Mouse (Mus musculus) common myeloid progenitor, adult 5-6 weeks (primary cell): ENCODE measurements at regions not wholly inside any gene's neighbourhood (a gene's known extent, or its start where the extent isn't known, plus 50 kb on each side); places are given as distances from the start of the nearest gene placed in this dataset.
A peak's percentile ranks its signal among the peaks of the same experiment; 100 is the strongest.
"Not testable (repeated sequence)": the region's sequence is repeated elsewhere in the genome, so short reads cannot be mapped to it uniquely, and the experiment has no call there.

ENCODE experiments used
- ATAC-seq: replicated peaks from 2 replicates; pipeline ENCODE4 v1.8.0; 2016; ENCODE audit warnings: low read depth, mild to moderate bottlenecking, moderate TSS enrichment, inconsistent platforms; ENCODE audit not compliant: poor library complexity, severe bottlenecking

GRCm38 (mm10) chr15:11496436-11496835, 97.0 kb upstream of the Tars start:
- no peak for ATAC-seq

- ATAC-seq = no peak
These were observed 89.7 kb upstream of the Tars start for GRCm38 (mm10) chr15:11489116-11489515.

GRCm38 (mm10) chr15:11487268-11487783, 87.9 kb upstream of the Tars start:
- ATAC-seq = no peak

- ATAC-seq = no peak
These were observed 84.5 kb upstream of the Tars start for GRCm38 (mm10) chr15:11483916-11484315.

GRCm38 (mm10) chr15:11479166-11479944, 79.9 kb upstream of the Tars start:
- ATAC-seq = no peak

GRCm38 (mm10) chr15:11476248-11476647, 76.8 kb upstream of the Tars start:
- ATAC-seq = no peak

- ATAC-seq = no peak
These were observed 63.9 kb upstream of the Tars start for GRCm38 (mm10) chr15:11463341-11463740.

- not testable (repeated sequence) for ATAC-seq
These were observed 62.1 kb upstream of the Tars start for GRCm38 (mm10) chr15:11461575-11461974.

GRCm38 (mm10) chr15:11459306-11459705, 59.8 kb upstream of the Tars start:
- ATAC-seq = no peak

GRCm38 (mm10) chr15:11457278-11457677, 57.8 kb upstream of the Tars start:
- no peak for ATAC-seq

GRCm38 (mm10) chr15:11455982-11456381, 56.5 kb upstream of the Tars start:
- no peak for ATAC-seq

GRCm38 (mm10) chr15:11455366-11455785, 55.9 kb upstream of the Tars start:
- no peak for ATAC-seq

GRCm38 (mm10) chr15:11453997-11454396, 54.5 kb upstream of the Tars start:
- no peak for ATAC-seq

- peak; percentile 60 for ATAC-seq
These were observed 52.2 kb upstream of the Tars start for GRCm38 (mm10) chr15:11451635-11452034.
